Mouse (Mus musculus): ENCODE results near the gene Hnrnph3. TPM values are rescaled to one million over a fixed set of nuclear protein-coding genes. Genes with fewer than 3 reads are reported as not detected.

Hnrnph3 gene
- polyA plus RNA-seq, 1 experiment from 2014 or later = 65.7 TPM

- H3K4me3 ChIP-seq (ENCODE audit: low read length) = no peak overlapping the region
- no peak overlapping the region for H3K9ac ChIP-seq (ENCODE audit: low read depth, low read length)
- no peaks in the 10 kb centered on the region for H3K9me3 ChIP-seq (ENCODE audit: control insufficient read depth, low read length)
- no peaks in the 10 kb centered on the region for H3K4me1 ChIP-seq (ENCODE audit: control insufficient read depth, insufficient read depth, low read length)
- no peak overlapping the region for H3K4me2 ChIP-seq (ENCODE audit: low read depth, low read length)
- no peak overlapping the region for H3K27ac ChIP-seq (ENCODE audit: low read length)
- H3K27me3 ChIP-seq (replicated peaks; ENCODE audit: control insufficient read depth, insufficient read depth, low read length) = no peaks in the 10 kb centered on the region
- no peak for ATAC-seq
- 78% methylated on average over 5 of the region's 5 CpGs for WGBS
- no peaks in the 10 kb centered on the region for H3K36me3 ChIP-seq (ENCODE audit: control insufficient read depth, insufficient read depth, low read length)
These were observed 16.0 kb upstream of the Hnrnph3 start for GRCm38 (mm10) chr10:63039867-63040628.

DNA sequence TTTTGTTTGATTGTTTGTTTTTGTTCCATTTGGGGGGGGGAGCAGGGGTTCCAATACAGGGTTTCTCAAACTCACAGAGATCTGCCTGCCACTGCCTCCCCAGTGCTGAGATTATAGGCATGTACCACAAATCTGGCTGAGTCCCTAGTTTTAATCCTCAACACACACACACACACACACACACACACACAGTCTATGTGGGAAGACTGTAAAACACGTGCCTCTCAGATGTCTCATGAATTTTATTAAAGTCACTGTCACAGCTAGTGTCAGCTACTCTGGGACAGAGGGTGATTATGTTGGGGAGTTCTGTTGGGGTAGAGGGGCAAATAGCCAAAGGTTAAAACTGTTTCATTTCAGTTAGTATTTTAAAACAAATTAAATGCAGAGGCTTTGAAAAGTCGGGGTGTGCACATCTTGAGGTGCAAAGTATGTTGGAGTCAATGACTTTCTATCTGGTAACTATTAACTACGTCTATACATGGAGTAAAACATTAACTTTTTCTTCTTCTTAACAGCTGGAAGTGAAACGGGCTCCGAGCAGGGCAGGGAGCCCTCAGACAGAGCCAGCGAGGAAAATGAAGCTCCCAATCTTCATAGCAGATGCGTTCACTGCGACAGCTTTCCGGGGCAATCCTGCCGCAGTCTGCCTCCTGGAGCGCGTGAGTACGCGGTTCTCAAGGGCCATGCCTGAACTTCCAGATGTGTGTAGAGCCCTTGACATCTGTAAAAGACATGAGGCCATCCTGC, 14.7 kb upstream of the Hnrnph3 start:
- no peaks in the 10 kb centered on the region for H3K27me3 ChIP-seq (replicated peaks; ENCODE audit: control insufficient read depth, insufficient read depth, low read length)
- peak; percentile 95 for ATAC-seq
- H3K4me2 ChIP-seq (ENCODE audit: low read depth, low read length) = peak overlapping the region; percentile 42
- peak overlapping the region; percentile 76 for H3K27ac ChIP-seq (ENCODE audit: low read length)
- H3K4me3 ChIP-seq (ENCODE audit: low read length) = peak overlapping the region; percentile 29
- no peaks in the 10 kb centered on the region for H3K4me1 ChIP-seq (ENCODE audit: control insufficient read depth, insufficient read depth, low read length)
- H3K36me3 ChIP-seq (ENCODE audit: control insufficient read depth, insufficient read depth, low read length) = no peaks in the 10 kb centered on the region
- H3K9ac ChIP-seq (ENCODE audit: low read depth, low read length) = 0 out of 2 replicates have a peak overlapping the region, but pooled peaks have one; percentile 24
- 55% methylated on average over 14 of the region's 14 CpGs for WGBS
- no peaks in the 10 kb centered on the region for H3K9me3 ChIP-seq (ENCODE audit: control insufficient read depth, low read length)

DNA sequence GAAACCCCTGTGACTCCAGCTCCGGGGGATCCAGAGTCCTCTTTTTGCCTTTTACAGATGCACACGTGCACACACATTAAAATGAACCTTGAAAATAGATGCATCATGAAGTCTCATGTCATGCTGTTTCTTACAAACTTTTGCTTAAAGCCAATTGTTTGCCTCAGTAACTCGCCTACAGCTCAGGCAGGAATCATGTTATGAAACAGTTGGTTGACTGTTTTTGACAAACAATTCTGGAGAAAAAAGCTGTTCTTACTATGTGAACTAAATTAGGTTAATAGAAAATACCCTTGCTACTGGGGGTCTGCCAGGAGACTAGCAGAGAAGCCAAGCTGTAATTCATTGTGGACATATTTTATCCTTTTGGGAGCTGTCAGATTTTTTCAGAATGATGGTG, 8.9 kb upstream of the Hnrnph3 start:
- H3K9ac ChIP-seq (ENCODE audit: low read depth, low read length) = no peak overlapping the region

DNA sequence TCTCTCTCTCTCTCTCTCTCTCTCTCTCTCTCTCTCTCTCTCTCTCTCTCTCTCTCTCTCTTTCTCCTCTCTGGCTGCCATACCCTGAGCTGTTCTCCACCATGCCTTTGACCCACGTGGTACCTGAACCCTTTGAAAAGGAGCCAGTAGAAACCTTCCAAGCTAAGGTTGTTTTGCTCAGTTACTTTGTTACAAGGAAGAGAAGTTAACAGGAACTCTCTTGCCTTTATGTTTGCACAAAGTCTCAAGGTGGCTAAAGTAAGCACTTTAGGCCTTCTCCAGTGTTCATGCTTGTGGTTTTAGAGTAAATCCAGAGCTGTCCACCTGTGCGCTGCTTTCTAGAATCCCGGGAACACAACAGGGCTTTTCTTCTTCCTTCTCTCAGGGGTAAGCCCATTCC, 8.2 kb upstream of the Hnrnph3 start:
- WGBS = 77% methylated on average over 3 of the region's 3 CpGs
- no peaks in the 10 kb centered on the region for H3K9me3 ChIP-seq (ENCODE audit: control insufficient read depth, low read length)
- no peak for ATAC-seq

More for the DNA sequence above, 8.9 kb upstream of the Hnrnph3 start:
- ATAC-seq = no peak
- 64% methylated on average over 3 of the region's 3 CpGs for WGBS
- Histone ChIP-seq H3K36me3 (ENCODE audit: control insufficient read depth, insufficient read depth, low read length) (no peaks in the 10 kb centered on the region), H3K4me2 (ENCODE audit: low read depth, low read length) (no peak overlapping the region), H3K4me1 (ENCODE audit: control insufficient read depth, insufficient read depth, low read length) (no peaks in the 10 kb centered on the region), H3K27me3 (replicated peaks; ENCODE audit: control insufficient read depth, insufficient read depth, low read length) (no peaks in the 10 kb centered on the region), H3K9me3 (ENCODE audit: control insufficient read depth, low read length) (no peaks in the 10 kb centered on the region), H3K4me3 (ENCODE audit: low read length) (no peak overlapping the region), H3K27ac (ENCODE audit: low read length) (no peak overlapping the region)

GRCm38 (mm10) chr10:63028396-63028795, 4.4 kb upstream of the Hnrnph3 start:
- H3K9me3 ChIP-seq (ENCODE audit: control insufficient read depth, low read length) = no peaks in the 10 kb centered on the region
- WGBS = 82% methylated on average over 4 of the region's 4 CpGs

More for the DNA sequence above, 8.2 kb upstream of the Hnrnph3 start:
- Histone ChIP-seq H3K4me2 (ENCODE audit: low read depth, low read length) (no peak overlapping the region), H3K36me3 (ENCODE audit: control insufficient read depth, insufficient read depth, low read length) (no peaks in the 10 kb centered on the region), H3K4me3 (ENCODE audit: low read length) (no peak overlapping the region), H3K4me1 (ENCODE audit: control insufficient read depth, insufficient read depth, low read length) (no peaks in the 10 kb centered on the region), H3K27ac (ENCODE audit: low read length) (no peak overlapping the region), H3K27me3 (replicated peaks; ENCODE audit: control insufficient read depth, insufficient read depth, low read length) (no peaks in the 10 kb centered on the region), H3K9ac (ENCODE audit: low read depth, low read length) (no peak overlapping the region)

DNA sequence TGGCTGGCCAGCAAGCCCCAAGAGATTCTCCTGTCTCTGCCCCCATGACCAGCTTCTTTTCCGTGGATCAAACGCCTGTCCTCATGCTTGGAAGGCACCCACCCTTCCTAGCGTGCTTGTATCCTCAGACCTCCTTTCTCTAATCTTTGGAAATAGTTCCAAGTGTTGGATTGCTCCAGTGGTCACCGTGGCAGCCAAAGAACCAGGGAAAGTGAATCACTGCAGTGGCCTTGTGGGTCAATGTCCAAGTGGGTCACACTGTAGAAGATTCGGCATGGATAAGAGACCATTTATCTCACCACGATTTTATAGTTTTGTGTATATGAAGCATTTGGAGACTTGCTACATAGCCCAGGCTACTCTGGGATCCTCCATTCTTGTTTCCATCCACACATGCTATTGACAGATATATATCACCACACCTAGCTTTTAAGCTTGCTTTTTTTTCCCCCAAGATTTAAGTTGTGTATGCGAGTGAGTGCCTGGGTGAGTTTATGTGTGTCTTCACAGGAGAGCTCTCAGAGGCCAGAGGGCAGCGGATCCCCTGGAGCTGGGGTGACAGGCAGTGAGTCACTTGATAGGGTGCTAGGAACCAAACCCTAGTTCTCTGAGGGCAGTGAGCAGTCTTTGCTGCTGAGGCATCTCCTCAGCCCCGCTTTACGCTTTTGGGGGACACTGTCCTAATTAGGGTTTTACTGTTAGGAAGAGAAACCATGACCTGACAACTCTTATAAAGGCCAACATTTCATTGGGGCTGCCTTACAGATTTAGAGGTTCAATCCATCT, 3.6 kb upstream of the Hnrnph3 start:
- Histone ChIP-seq H3K27ac (ENCODE audit: low read length) (no peak overlapping the region), H3K4me1 (ENCODE audit: control insufficient read depth, insufficient read depth, low read length) (0 out of 2 replicates have a peak, but pooled peaks cover 4% of the 10 kb centered on the region), H3K27me3 (replicated peaks; ENCODE audit: control insufficient read depth, insufficient read depth, low read length) (no peaks in the 10 kb centered on the region), H3K4me3 (ENCODE audit: low read length) (no peak overlapping the region), H3K4me2 (ENCODE audit: low read depth, low read length) (no peak overlapping the region), H3K36me3 (ENCODE audit: control insufficient read depth, insufficient read depth, low read length) (no peaks in the 10 kb centered on the region), H3K9me3 (ENCODE audit: control insufficient read depth, low read length) (no peaks in the 10 kb centered on the region), H3K9ac (ENCODE audit: low read depth, low read length) (no peak overlapping the region)
- ATAC-seq = no peak
- 87% methylated on average over 10 of the region's 10 CpGs for WGBS

More at GRCm38 (mm10) chr10:63028396-63028795, 4.4 kb upstream of the Hnrnph3 start:
- Histone ChIP-seq H3K27ac (ENCODE audit: low read length) (no peak overlapping the region), H3K4me3 (ENCODE audit: low read length) (no peak overlapping the region), H3K4me2 (ENCODE audit: low read depth, low read length) (no peak overlapping the region), H3K27me3 (replicated peaks; ENCODE audit: control insufficient read depth, insufficient read depth, low read length) (no peaks in the 10 kb centered on the region), H3K4me1 (ENCODE audit: control insufficient read depth, insufficient read depth, low read length) (0 out of 2 replicates have a peak, but pooled peaks cover 4% of the 10 kb centered on the region), H3K9ac (ENCODE audit: low read depth, low read length) (no peak overlapping the region), H3K36me3 (ENCODE audit: control insufficient read depth, insufficient read depth, low read length) (no peaks in the 10 kb centered on the region)
- ATAC-seq = no peak

- no peaks in the 10 kb centered on the region for H3K36me3 ChIP-seq (ENCODE audit: control insufficient read depth, insufficient read depth, low read length)
- H3K9ac ChIP-seq (ENCODE audit: low read depth, low read length) = no peak overlapping the region
- no peaks in the 10 kb centered on the region for H3K27me3 ChIP-seq (replicated peaks; ENCODE audit: control insufficient read depth, insufficient read depth, low read length)
- ATAC-seq = no peak
- H3K27ac ChIP-seq (ENCODE audit: low read length) = no peak overlapping the region
- whole genome bisulfite sequencing = 86% methylated on average over 6 of the region's 6 CpGs
- 0 out of 2 replicates have a peak, but pooled peaks cover 8% of the 10 kb centered on the region for H3K4me1 ChIP-seq (ENCODE audit: control insufficient read depth, insufficient read depth, low read length)
- H3K9me3 ChIP-seq (ENCODE audit: control insufficient read depth, low read length) = no peaks in the 10 kb centered on the region
- H3K4me3 ChIP-seq (ENCODE audit: low read length) = no peak overlapping the region
- H3K4me2 ChIP-seq (ENCODE audit: low read depth, low read length) = no peak overlapping the region
These were observed 2.8 kb upstream of the Hnrnph3 start for GRCm38 (mm10) chr10:63026795-63027160.

DNA sequence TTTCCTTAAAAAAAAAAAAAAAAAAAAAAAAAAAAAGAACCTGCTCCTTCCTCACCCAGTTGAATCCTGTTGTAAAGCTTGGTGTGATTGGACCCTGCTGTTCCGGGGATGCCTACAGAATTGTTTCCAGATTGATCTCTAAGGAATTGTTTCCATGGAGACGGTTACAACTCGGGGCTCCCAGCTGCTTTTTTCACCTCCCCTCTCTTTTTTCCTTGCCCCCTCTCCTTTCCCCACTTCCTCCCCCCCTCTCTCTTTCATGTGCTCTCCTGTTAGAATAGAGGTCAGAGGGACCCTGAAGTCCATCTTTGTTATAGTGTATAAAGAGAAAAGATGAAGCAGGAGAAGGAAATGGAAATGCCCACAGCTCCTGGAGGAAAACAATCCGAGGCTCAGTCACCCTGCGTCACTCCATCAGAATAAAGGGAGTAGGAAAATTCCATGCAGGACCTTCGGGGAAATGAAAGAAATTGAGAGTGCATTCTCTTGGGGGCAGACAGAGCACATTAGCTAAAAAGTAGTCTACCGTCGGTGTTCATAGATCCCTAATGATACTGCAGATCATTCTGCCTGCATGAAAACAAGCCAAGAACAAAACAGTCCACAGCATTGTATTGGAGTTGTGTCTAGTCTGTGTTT, 2.3 kb upstream of the Hnrnph3 start:
- H3K4me3 ChIP-seq (ENCODE audit: low read length) = no peak overlapping the region
- no peak overlapping the region for H3K9ac ChIP-seq (ENCODE audit: low read depth, low read length)

More for the DNA sequence above, 2.3 kb upstream of the Hnrnph3 start:
- 60% methylated on average over 8 of the region's 8 CpGs for WGBS
- H3K4me2 ChIP-seq (ENCODE audit: low read depth, low read length) = no peak overlapping the region
- no peaks in the 10 kb centered on the region for H3K9me3 ChIP-seq (ENCODE audit: control insufficient read depth, low read length)
- ATAC-seq = no peak
- H3K27ac ChIP-seq (ENCODE audit: low read length) = no peak overlapping the region
- peaks cover 11% of the 10 kb centered on the region for H3K4me1 ChIP-seq (ENCODE audit: control insufficient read depth, insufficient read depth, low read length)
- H3K36me3 ChIP-seq (ENCODE audit: control insufficient read depth, insufficient read depth, low read length) = no peaks in the 10 kb centered on the region
- H3K27me3 ChIP-seq (replicated peaks; ENCODE audit: control insufficient read depth, insufficient read depth, low read length) = no peaks in the 10 kb centered on the region

Measured in intestine, embryonic 16.5 days (tissue).